Mouse (Mus musculus): Measurements from ENCODE around the gene Tsfm. TPM values are rescaled to one million over a fixed set of nuclear protein-coding genes. Genes with fewer than 3 reads are reported as not detected.
A peak's percentile ranks its signal among the peaks of the same experiment; 100 is the strongest.

Gene Tsfm
- polyA plus RNA-seq, 1 experiment from 2014 or later, result 81.1 TPM

DNA sequence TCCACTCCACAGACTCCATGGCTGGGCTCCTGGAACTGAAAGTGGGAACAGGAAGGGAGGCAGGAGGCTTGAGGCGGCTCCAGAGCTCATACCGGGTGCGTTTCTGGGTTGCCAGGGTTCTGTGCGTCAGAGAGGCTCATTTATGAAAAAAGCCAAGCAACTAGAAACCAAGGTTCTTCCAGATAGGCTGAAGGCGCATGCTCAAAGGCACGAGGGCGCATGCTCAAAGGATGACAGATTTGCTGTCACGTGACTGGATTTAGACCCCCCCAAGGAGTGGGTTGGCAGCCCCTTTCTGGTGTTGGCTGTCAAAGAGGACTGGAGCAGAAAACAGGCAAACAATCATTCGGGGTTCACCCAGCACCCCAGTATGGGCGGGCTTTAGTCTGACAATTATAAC, 68.9 kb downstream of the Tsfm start:
- Histone ChIP-seq H3K9me3 (no peaks in the 10 kb centered on the region), H3K4me1 (peaks cover 36% of the 10 kb centered on the region), H3K27me3 (no peaks in the 10 kb centered on the region), H3K27ac (peak overlapping the region; percentile 92), H3K4me3 (no peak overlapping the region), H3K9ac (no peak overlapping the region), H3K36me3 (no peaks in the 10 kb centered on the region), H3K4me2 (replicated peaks) (peak overlapping the region; percentile 45)
- ATAC-seq (ENCODE audit: low FRiP score, low read depth), result peak; percentile 17; the same call in 1 of the 2 replicates
- 73% methylated on average over 10 of the region's 10 CpGs for whole genome bisulfite sequencing

MicroRNAs within 50 kb of the gene (microRNA counts, 519-probe panel; counts per million panel counts)
- microRNA mmu-miR-26a, result 3,226 counts per million, percentile 54 among the panel's probes with 10 or more counts
- microRNA mmu-miR-546, result not detected

Small RNA genes lying within 50 kb of the gene (microRNA-seq; reads per million reads assigned to microRNA genes)
- gene Mir26a-2 (36.9 reads per million, percentile 41 among the genes with 10 or more reads in this experiment), gene Mir546 (not detected)

Other genes starting within 250 kb of the Tsfm start
- 18.9 and 20.5 TPM in 2 replicates for gene Atp23, start 129.5 kb downstream of the Tsfm start, polyA plus RNA-seq (2015; fragmentation: Nextera tagmentation; extraction: Ambion mirVana)
- 78.2 and 78.9 TPM in 2 replicates for gene Ctdsp2, start 52.1 kb downstream of the Tsfm start, polyA plus RNA-seq (2015; fragmentation: Nextera tagmentation; extraction: Ambion mirVana)
- gene Avil, start 30.1 kb downstream of the Tsfm start, polyA plus RNA-seq (2015; fragmentation: Nextera tagmentation; extraction: Ambion mirVana), result 0.32 and 0.56 TPM in 2 replicates
- gene Mettl1, start 10.6 kb upstream of the Tsfm start, polyA plus RNA-seq (2015; fragmentation: Nextera tagmentation; extraction: Ambion mirVana), result 65.5 and 66.9 TPM in 2 replicates
- gene Eef1akmt3, start 10.7 kb upstream of the Tsfm start, polyA plus RNA-seq (2015; fragmentation: Nextera tagmentation; extraction: Ambion mirVana), result 1.0 and 1.1 TPM in 2 replicates
- gene Cyp27b1, start 17.4 kb upstream of the Tsfm start, polyA plus RNA-seq (2015; fragmentation: Nextera tagmentation; extraction: Ambion mirVana), result 0.10 and 0.15 TPM in 2 replicates
- 1.5 and 1.8 TPM in 2 replicates for gene March9, start 29.3 kb upstream of the Tsfm start, polyA plus RNA-seq (2015; fragmentation: Nextera tagmentation; extraction: Ambion mirVana)
- gene Cdk4, start 32.7 kb upstream of the Tsfm start, polyA plus RNA-seq (2015; fragmentation: Nextera tagmentation; extraction: Ambion mirVana), result 2,027 and 2,061 TPM in 2 replicates
- gene Tspan31, start 39.4 kb upstream of the Tsfm start, polyA plus RNA-seq (2015; fragmentation: Nextera tagmentation; extraction: Ambion mirVana), result 174 and 188 TPM in 2 replicates
- gene Agap2, start 44.4 kb upstream of the Tsfm start, polyA plus RNA-seq (2015; fragmentation: Nextera tagmentation; extraction: Ambion mirVana), result 0.29 and 0.43 TPM in 2 replicates
- 80.8 and 84.9 TPM in 2 replicates for gene Os9, start 90.3 kb upstream of the Tsfm start, polyA plus RNA-seq (2015; fragmentation: Nextera tagmentation; extraction: Ambion mirVana)
- 6.2 and 6.9 TPM in 2 replicates for gene B4galnt1, start 134.4 kb upstream of the Tsfm start, polyA plus RNA-seq (2015; fragmentation: Nextera tagmentation; extraction: Ambion mirVana)
- gene Slc26a10, start 149.8 kb upstream of the Tsfm start, polyA plus RNA-seq (2015; fragmentation: Nextera tagmentation; extraction: Ambion mirVana), result 1.4 and 1.6 TPM in 2 replicates
- gene Arhgef25, start 159.2 kb upstream of the Tsfm start, polyA plus RNA-seq (2015; fragmentation: Nextera tagmentation; extraction: Ambion mirVana), result 108 and 111 TPM in 2 replicates
- 169 and 173 TPM in 2 replicates for gene Dtx3, start 164.9 kb upstream of the Tsfm start, polyA plus RNA-seq (2015; fragmentation: Nextera tagmentation; extraction: Ambion mirVana)
- gene Pip4k2c, start 180.7 kb upstream of the Tsfm start, polyA plus RNA-seq (2015; fragmentation: Nextera tagmentation; extraction: Ambion mirVana), result 27.6 and 29.1 TPM in 2 replicates
- 4.2 and 4.8 TPM in 2 replicates for gene Kif5a, start 232.5 kb upstream of the Tsfm start, polyA plus RNA-seq (2015; fragmentation: Nextera tagmentation; extraction: Ambion mirVana)
- 188 and 192 TPM in 2 replicates for gene Dctn2, start 235.5 kb upstream of the Tsfm start, polyA plus RNA-seq (2015; fragmentation: Nextera tagmentation; extraction: Ambion mirVana)

All from limb, embryonic 13.5 days (tissue).